ENCODE assay signal across 8 mouse cellular contexts in genomic region chr11:117872861-117873608, GRCm38 (mm10). TPM values are rescaled to one million over a fixed set of nuclear protein-coding genes. Genes with fewer than 3 reads are reported as not detected.
DNase-seq lines count a peak whose midpoint lies in the region; ATAC-seq and TF ChIP-seq lines count a peak whose summit lies in the region.

Tha1 (minus strand) TSS chr11:117873481.

- peaks cover 6% of the 10 kb centered on the region; the same call in 1 of the 2 replicates for H3K27me3 ChIP-seq in hindbrain, embryonic 12.5 days
- no peaks in the 10 kb centered on the region for H3K27me3 ChIP-seq in lung, embryonic 15.5 days

- no peak for TF ChIP-seq CTCF in olfactory bulb, adult 2 months (IDR thresholded peaks at IDR 0.05; ENCODE audit: insufficient read depth, low read depth, low read length)

- DNase-seq in Muller cell, postnatal 12 days (ENCODE audit: inconsistent ontology term) = peak; percentile 78
- DNase-seq in cerebellum, adult 9-10 months = peak; percentile 87
- DNase-seq in frontal cortex, postnatal 25 days (ENCODE audit: low spot score in 2 of 2) = peak; percentile 51 to 64
- peak; percentile 76 for DNase-seq in layer of hippocampus, adult 9-11 months
- peak; percentile 69 for DNase-seq in urinary bladder, adult 2 months (ENCODE audit: low spot score)

- H3K4me1 ChIP-seq in hindbrain, embryonic 12.5 days = peaks cover 26% of the 10 kb centered on the region
- peaks cover 19% of the 10 kb centered on the region for H3K4me1 ChIP-seq in lung, embryonic 15.5 days
- peaks cover 15% of the 10 kb centered on the region for H3K4me1 ChIP-seq in olfactory bulb, adult 2 months (ENCODE audit: control insufficient read depth, insufficient read depth, low read length)

- WGBS in hindbrain, embryonic 12.5 days = 1% methylated on average over 51 of the region's 51 CpGs
- 1% methylated on average over 51 of the region's 51 CpGs for WGBS in lung, embryonic 15.5 days
- 1% methylated on average over 51 of the region's 51 CpGs for WGBS in olfactory bulb, adult 2 months

- no peaks in the 10 kb centered on the region for H3K36me3 ChIP-seq in hindbrain, embryonic 12.5 days
- H3K36me3 ChIP-seq in lung, embryonic 15.5 days = no peaks in the 10 kb centered on the region

- H3K4me2 ChIP-seq in hindbrain, embryonic 12.5 days (replicated peaks) = peak within 1 kb of the TSS; percentile 84
- H3K4me2 ChIP-seq in lung, embryonic 15.5 days = peak within 1 kb of the TSS; percentile 97

- peak within 1 kb of the TSS; percentile 78 for H3K9ac ChIP-seq in hindbrain, embryonic 12.5 days
- peak within 1 kb of the TSS; percentile 55 for H3K9ac ChIP-seq in lung, embryonic 15.5 days

- H3K27ac ChIP-seq in hindbrain, embryonic 12.5 days = no peak within 1 kb of the TSS
- peak within 1 kb of the TSS; percentile 46 for H3K27ac ChIP-seq in lung, embryonic 15.5 days
- no peak within 1 kb of the TSS; the same call in 1 of the 2 replicates for H3K27ac ChIP-seq in olfactory bulb, adult 2 months (ENCODE audit: insufficient read depth, low read depth, low read length)

- 0 out of 2 replicates have a peak, but pooled peaks have one; percentile 45 for TF ChIP-seq POLR2A in olfactory bulb, adult 2 months (IDR thresholded peaks at IDR 0.05; ENCODE audit: insufficient read depth, low read depth, low read length)

- peak within 1 kb of the TSS; percentile 71 for H3K4me3 ChIP-seq in hindbrain, embryonic 12.5 days
- H3K4me3 ChIP-seq in lung, embryonic 15.5 days = peak within 1 kb of the TSS; percentile 65
- H3K4me3 ChIP-seq in olfactory bulb, adult 2 months (ENCODE audit: insufficient read depth, low read depth, low read length) = peak within 1 kb of the TSS; percentile 70

- peak; percentile 70 for ATAC-seq in hindbrain, embryonic 12.5 days (ENCODE audit: low FRiP score)
- peak; percentile 79 for ATAC-seq in lung, embryonic 15.5 days (ENCODE audit: borderline replicate concordance, extremely low read depth, low FRiP score, low TSS enrichment)

- H3K9me3 ChIP-seq in hindbrain, embryonic 12.5 days (replicated peaks) = no peaks in the 10 kb centered on the region
- no peaks in the 10 kb centered on the region for H3K9me3 ChIP-seq in lung, embryonic 15.5 days

RNA-seq across cellular contexts. Expression of gene Tha1, which starts in this region (rescaled TPM):
- 2.7 and 3.1 TPM in 2 replicates for polyA plus RNA-seq in hindbrain, embryonic 12.5 days (2016; fragmentation: Nextera tagmentation; extraction: Ambion mirVana)
- polyA plus RNA-seq in lung, embryonic 15.5 days (2015; fragmentation: Nextera tagmentation; extraction: Ambion mirVana) = 5.0 and 5.4 TPM in 2 replicates
- polyA plus RNA-seq in olfactory bulb, adult 2 months (2012; ENCODE audit: insufficient read depth, insufficient read length, low replicate concordance, missing spikeins) = not detected in 2 replicates
- 13.7 and 16.3 TPM in 2 replicates for polyA plus RNA-seq in urinary bladder, adult 2 months (2012; rRNA removed)
